Mouse (Mus musculus) cortical plate, adult 2 months (tissue): ENCODE measurements around the gene Wtap.

Experiments used
- CTCF ChIP-seq: fragments of 200-500 bp; IDR thresholded peaks from 2 replicates; pipeline ENCODE4 v1.5.1; 2011; ENCODE audit warnings: mild to moderate bottlenecking, control low read depth, low read length; ENCODE audit not compliant: insufficient read depth; ENCODE audit errors: extremely low read depth
- POLR2A ChIP-seq: fragments of 200-500 bp; IDR thresholded peaks from 2 replicates; pipeline ENCODE4 v1.6.1; 2011; ENCODE audit warnings: mild to moderate bottlenecking, low read length, control low read depth; ENCODE audit not compliant: insufficient read depth; ENCODE audit errors: extremely low read depth

- TF ChIP-seq POLR2A (no peak), CTCF (no peak)
Measured at GRCm38 (mm10) chr17:12942459-12943162, 51.4 kb downstream of the Wtap start.
